Mouse (Mus musculus): ENCODE results near the gene Mcu.

DNA sequence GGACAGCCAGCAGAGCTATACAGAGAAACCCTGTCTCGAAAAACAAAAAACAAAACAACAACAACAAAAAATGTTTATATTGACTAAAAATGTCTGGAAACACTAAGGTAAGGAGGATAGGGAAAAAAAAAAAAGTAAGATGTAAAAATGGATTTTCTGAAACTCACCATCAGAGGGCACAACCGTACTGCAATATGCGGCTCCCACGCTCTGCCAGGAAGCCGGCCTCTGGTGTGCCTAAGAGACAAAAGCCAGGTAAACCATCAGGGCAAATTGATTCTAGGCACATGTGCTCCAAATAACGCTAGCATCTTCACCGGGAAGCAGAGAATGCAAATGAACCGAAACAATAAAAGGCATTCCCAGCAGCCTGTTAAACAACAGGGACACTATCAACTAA, 125.6 kb downstream of the Mcu start:
- no peak for TF ChIP-seq CTCF (IDR thresholded peaks at IDR 0.05; ENCODE audit: control insufficient read depth, insufficient read depth, insufficient replicate concordance, low read depth, low read length)
- TF ChIP-seq POLR2A (IDR thresholded peaks at IDR 0.05; ENCODE audit: control insufficient read depth, low read depth, low read length): no peak

Data from testis, adult 2 months (tissue).